Mouse (Mus musculus) midbrain, embryonic 12.5 days (tissue): ENCODE results near the gene Nrros. TPM values are rescaled to one million over a fixed set of nuclear protein-coding genes. Genes with fewer than 3 reads are reported as not detected.
A peak's percentile ranks its signal among the peaks of the same experiment; 100 is the strongest.

Experiments used
- ATAC-seq: fragments of 200-750 bp; cut with Nextera tagmentation; 2 replicates; pipeline ENCODE4 v1.8.0; 2017; ENCODE audit warnings: low read depth, moderate TSS enrichment, moderate library complexity; ENCODE audit not compliant: low FRiP score
- H3K27ac ChIP-seq: fragments of 300-500 bp; sonication (generic); replicated peaks from 2 replicates; pipeline ENCODE4 v1.5.1; 2016; ENCODE audit warnings: mild to moderate bottlenecking
- H3K27me3 ChIP-seq: fragments of 300-500 bp; sonication (generic); 2 replicates; pipeline ENCODE4 v1.6.1; 2016; ENCODE audit warnings: mild to moderate bottlenecking
- H3K36me3 ChIP-seq: fragments of 300-500 bp; sonication (generic); 2 replicates; pipeline ENCODE4 v1.6.1; 2016
- H3K4me1 ChIP-seq: fragments of 300-500 bp; sonication (generic); 2 replicates; pipeline ENCODE4 v1.6.1; 2016
- H3K4me2 ChIP-seq: fragments of 300-500 bp; sonication (generic); replicated peaks from 2 replicates; pipeline ENCODE4 v1.6.1; 2016; ENCODE audit warnings: mild to moderate bottlenecking, moderate library complexity
- H3K4me3 ChIP-seq: fragments of 300-500 bp; sonication (generic); 2 replicates; pipeline ENCODE4 v1.5.1; 2016; ENCODE audit warnings: mild to moderate bottlenecking
- H3K9ac ChIP-seq: fragments of 300-500 bp; sonication (generic); replicated peaks from 2 replicates; pipeline ENCODE4 v1.6.1; 2016; ENCODE audit warnings: mild to moderate bottlenecking, moderate library complexity
- H3K9me3 ChIP-seq: fragments of 300-500 bp; sonication (generic); 2 replicates; pipeline ENCODE4 v1.6.1; 2016; ENCODE audit warnings: mild to moderate bottlenecking
- WGBS: fragments of 180-500 bp; shearing (Covaris S2); methylation state at CpG from one replicate; pipeline ENCODE4 v1.1.7; 2016; 5-methylcytosine and 5-hydroxymethylcytosine counted together
- polyA plus RNA-seq: library from polyadenylated mRNA; unstranded; fragments of >200 nt; fragmentation: Nextera tagmentation; extraction: Ambion mirVana; gene quantifications from 2 replicates; pipeline ENCODE4 v1.2.1, GENCODE M21; 2016

Nrros gene
- polyA plus RNA-seq, 1 experiment from 2014 or later, result 9.9 TPM

DNA sequence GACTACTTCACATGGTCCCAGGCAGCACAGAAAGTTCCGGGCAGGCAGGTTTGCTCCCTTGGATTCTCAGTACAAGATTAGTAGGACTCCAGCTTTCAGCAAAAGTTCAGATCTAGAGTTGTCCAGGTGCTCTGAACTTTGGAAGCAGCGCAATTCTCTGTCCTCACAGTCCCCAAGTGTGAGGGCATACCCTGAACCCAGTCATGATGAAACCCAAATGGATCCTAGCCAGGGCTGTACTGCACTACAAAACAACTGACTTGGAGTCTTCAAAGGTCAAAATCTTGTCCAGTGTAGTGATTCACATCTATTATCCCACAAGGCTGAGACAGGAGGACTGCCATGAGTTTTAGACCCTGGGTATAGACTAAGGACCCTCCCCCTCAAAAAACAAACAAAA, 8.0 kb downstream of the Nrros start:
- H3K9ac ChIP-seq, result no peak overlapping the region
- no peak overlapping the region for H3K4me3 ChIP-seq
- no peaks in the 10 kb centered on the region for H3K36me3 ChIP-seq
- no peaks in the 10 kb centered on the region for H3K4me1 ChIP-seq
- H3K9me3 ChIP-seq, result no peaks in the 10 kb centered on the region
- WGBS, result 91% methylated on average over 2 of the region's 2 CpGs
- H3K4me2 ChIP-seq, result no peak overlapping the region
- no peaks in the 10 kb centered on the region for H3K27me3 ChIP-seq
- no peak overlapping the region for H3K27ac ChIP-seq
- ATAC-seq, result no peak

DNA sequence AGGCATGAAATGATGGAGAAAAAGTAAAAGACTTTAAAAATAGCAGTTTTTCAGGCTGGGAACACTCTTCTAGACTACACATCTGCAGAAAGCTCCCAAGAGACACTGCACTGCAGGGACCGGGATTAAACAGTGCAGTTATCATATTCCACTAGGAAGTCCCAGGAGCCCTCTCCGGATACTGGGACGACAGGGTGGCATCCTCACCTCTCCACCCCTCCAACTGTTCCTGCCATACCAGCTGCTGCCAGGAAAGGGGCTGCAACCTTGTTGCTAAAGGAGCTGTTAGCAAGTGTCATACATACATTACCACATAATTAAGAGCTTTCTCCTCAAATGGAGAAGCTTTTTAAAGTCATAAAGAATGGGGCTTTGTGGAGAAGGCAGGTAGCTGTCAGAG, 8.7 kb downstream of the Nrros start:
- H3K9ac ChIP-seq, result no peak overlapping the region
- H3K4me2 ChIP-seq, result no peak overlapping the region
- no peak overlapping the region for H3K27ac ChIP-seq
- no peak overlapping the region for H3K4me3 ChIP-seq
- ATAC-seq, result no peak
- no peaks in the 10 kb centered on the region for H3K27me3 ChIP-seq
- no peaks in the 10 kb centered on the region for H3K36me3 ChIP-seq
- WGBS, result 64% methylated on average over 3 of the region's 3 CpGs
- no peaks in the 10 kb centered on the region for H3K4me1 ChIP-seq
- H3K9me3 ChIP-seq, result no peaks in the 10 kb centered on the region

DNA sequence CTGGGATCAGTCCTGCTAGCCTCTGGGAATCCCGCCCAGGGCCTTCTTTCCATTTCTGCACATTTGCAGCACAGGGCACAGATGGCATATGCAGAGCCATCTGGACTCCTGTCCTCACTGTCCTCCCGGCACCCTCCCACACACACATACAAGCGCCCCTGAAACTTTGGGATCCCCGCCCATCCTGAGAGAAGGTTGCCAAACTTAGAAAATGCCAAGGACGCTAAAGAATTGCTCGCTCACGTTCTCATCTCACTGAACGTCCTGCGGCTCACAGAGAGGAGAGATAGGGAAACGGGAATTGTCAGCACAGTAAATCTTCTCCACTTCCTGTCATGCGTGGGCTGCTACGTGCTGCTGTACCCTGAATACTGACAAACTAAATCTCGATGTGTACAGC, 11.0 kb downstream of the Nrros start:
- no peak overlapping the region for H3K27ac ChIP-seq
- no peaks in the 10 kb centered on the region for H3K9me3 ChIP-seq
- H3K4me1 ChIP-seq, result no peaks in the 10 kb centered on the region
- ATAC-seq, result no peak
- no peaks in the 10 kb centered on the region for H3K27me3 ChIP-seq
- no peak overlapping the region for H3K4me2 ChIP-seq
- no peaks in the 10 kb centered on the region for H3K36me3 ChIP-seq
- WGBS, result 88% methylated on average over 13 of the region's 13 CpGs
- H3K4me3 ChIP-seq, result no peak overlapping the region
- no peak overlapping the region for H3K9ac ChIP-seq

DNA sequence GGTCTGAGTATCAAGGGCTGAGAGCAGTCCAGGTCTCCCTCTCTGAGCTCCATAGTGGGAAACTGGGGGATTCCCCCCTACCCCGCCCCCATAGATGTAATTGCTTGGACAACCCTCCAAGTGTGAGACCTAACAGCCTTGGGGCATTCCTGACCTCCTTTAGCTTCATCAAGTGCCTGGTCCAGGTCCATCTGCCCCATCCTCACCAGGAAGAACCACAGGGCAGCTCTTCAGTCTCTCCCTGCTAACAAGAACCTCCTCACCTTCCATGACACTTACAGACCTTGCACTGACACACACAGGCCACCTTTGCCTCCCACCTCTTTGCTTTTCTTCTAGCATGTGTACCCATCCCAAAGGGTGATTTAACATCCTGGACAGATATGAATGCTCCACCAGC, 11.4 kb downstream of the Nrros start:
- WGBS, result 92% methylated on average over 1 of the region's 1 CpGs
- no peak for ATAC-seq
- H3K36me3 ChIP-seq, result no peaks in the 10 kb centered on the region
- H3K9me3 ChIP-seq, result no peaks in the 10 kb centered on the region
- H3K4me2 ChIP-seq, result no peak overlapping the region
- H3K4me3 ChIP-seq, result no peak overlapping the region
- no peak overlapping the region for H3K27ac ChIP-seq
- H3K4me1 ChIP-seq, result no peaks in the 10 kb centered on the region
- H3K9ac ChIP-seq, result no peak overlapping the region
- H3K27me3 ChIP-seq, result no peaks in the 10 kb centered on the region

DNA sequence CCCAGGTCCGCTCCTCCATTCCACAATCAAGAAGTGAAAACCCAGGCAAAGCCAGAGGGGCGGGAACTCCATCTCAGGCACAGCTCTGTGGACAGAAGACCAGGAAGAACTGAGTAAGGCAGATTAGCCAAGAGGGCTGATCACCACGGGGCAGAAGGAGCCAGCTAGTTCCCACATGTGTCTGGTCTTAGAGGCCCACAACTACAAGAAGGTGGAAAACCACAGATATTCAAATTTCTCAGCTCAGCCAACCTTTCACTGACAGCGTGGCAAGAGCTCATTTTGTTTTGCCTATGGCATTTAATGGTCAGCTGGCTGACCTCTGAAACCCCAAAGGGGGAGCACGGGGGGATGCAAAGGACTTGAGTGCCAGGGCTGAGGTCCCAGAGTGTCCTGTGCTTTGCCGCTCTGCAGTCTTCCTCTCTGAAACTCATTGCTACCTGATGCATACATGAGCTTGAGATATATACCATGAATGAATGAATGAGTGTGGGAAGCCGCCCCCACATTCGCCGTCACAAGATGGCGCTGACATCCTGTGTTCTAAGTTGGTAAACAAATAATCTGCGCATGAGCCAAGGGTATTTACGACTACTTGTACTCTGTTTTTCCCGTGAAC, 17.7 kb downstream of the Nrros start:
- no peaks in the 10 kb centered on the region for H3K4me1 ChIP-seq
- no peak overlapping the region for H3K4me3 ChIP-seq
- H3K27ac ChIP-seq, result no peak overlapping the region
- no peaks in the 10 kb centered on the region for H3K27me3 ChIP-seq
- H3K9ac ChIP-seq, result no peak overlapping the region
- peak overlapping the region; percentile 34 for H3K4me2 ChIP-seq
- WGBS, result 54% methylated on average over 12 of the region's 13 CpGs
- H3K36me3 ChIP-seq, result no peaks in the 10 kb centered on the region
- H3K9me3 ChIP-seq, result no peaks in the 10 kb centered on the region
- ATAC-seq, result 0 out of 2 replicates have a peak, but pooled peaks have one; percentile 23

DNA sequence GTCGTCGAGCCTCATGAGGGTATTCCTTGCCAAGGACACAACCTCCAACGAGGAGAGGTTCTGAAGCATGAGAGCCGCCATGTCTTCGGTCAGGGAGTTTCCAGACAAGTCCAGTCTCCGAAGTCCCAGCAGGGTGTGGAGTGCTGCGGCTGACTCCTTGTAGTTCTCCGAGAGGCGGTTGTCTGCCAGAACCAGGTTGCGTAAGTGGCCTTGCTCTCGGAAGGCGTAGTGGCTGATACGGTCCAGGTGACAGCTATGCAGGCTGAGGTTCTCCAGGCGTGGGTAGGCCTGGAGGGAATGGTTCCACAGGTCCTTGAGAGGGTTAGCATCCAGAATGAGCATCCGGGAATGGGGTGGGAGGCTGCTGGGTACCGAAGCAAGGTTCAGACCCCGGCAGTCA, 20.8 kb downstream of the Nrros start:
- Histone ChIP-seq H3K9ac (no peak overlapping the region), H3K27ac (no peak overlapping the region), H3K9me3 (no peaks in the 10 kb centered on the region), H3K4me3 (no peak overlapping the region), H3K27me3 (no peaks in the 10 kb centered on the region), H3K4me1 (no peaks in the 10 kb centered on the region), H3K4me2 (no peak overlapping the region), H3K36me3 (no peaks in the 10 kb centered on the region)
- ATAC-seq, result no peak
- WGBS, result 92% methylated on average over 17 of the region's 17 CpGs

DNA sequence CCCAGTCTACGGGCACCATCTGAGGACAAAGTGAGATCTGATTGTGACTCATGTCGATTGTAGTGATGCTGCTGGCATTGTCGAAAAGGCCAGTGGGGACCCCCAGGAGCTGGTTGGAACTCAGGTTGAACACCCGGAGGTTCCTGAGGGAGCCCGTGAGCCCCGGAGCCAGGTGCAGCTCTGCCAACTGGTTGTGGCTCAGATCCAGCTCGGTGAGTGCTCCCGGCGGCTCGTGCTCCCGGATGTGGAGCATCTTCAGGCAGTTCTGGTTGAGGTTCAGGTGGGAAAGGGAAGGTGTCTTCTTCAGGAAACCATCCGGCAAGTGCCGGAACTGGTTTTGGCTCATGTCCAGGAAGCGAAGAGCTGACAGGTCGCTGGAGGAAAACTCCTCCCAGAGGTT, 21.6 kb downstream of the Nrros start:
- H3K27ac ChIP-seq, result no peak overlapping the region
- no peaks in the 10 kb centered on the region for H3K9me3 ChIP-seq
- H3K36me3 ChIP-seq, result no peaks in the 10 kb centered on the region
- no peak overlapping the region for H3K9ac ChIP-seq
- ATAC-seq, result no peak
- no peaks in the 10 kb centered on the region for H3K4me1 ChIP-seq
- no peaks in the 10 kb centered on the region for H3K27me3 ChIP-seq
- H3K4me2 ChIP-seq, result no peak overlapping the region
- WGBS, result 96% methylated on average over 15 of the region's 15 CpGs
- no peak overlapping the region for H3K4me3 ChIP-seq

DNA sequence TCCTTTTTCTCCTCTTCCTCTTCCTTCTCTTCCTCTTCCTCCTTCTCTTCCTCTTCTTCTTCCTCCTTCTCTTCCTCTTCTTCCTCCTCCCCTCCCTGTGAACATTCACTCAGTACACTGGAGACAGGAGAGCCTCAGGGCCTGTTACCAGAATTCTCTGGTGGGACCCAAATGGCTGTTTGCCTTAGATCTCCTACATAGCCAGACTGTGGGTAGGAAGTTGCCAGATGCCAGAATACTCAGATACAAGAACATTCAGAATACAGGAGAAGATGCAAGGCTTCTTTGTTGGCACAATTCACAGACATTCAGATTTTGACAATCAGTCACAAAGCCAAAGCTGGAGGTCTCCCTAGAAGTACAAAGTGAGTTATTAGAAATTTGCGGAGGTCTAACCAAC, 26.4 kb downstream of the Nrros start:
- H3K27me3 ChIP-seq, result no peaks in the 10 kb centered on the region
- no peak overlapping the region for H3K4me3 ChIP-seq
- H3K27ac ChIP-seq, result no peak overlapping the region
- H3K4me1 ChIP-seq, result no peaks in the 10 kb centered on the region
- ATAC-seq, result no peak
- 89% methylated on average over 1 of the region's 1 CpGs for WGBS
- no peak overlapping the region for H3K9ac ChIP-seq
- H3K4me2 ChIP-seq, result no peak overlapping the region
- no peaks in the 10 kb centered on the region for H3K36me3 ChIP-seq
- H3K9me3 ChIP-seq, result no peaks in the 10 kb centered on the region

DNA sequence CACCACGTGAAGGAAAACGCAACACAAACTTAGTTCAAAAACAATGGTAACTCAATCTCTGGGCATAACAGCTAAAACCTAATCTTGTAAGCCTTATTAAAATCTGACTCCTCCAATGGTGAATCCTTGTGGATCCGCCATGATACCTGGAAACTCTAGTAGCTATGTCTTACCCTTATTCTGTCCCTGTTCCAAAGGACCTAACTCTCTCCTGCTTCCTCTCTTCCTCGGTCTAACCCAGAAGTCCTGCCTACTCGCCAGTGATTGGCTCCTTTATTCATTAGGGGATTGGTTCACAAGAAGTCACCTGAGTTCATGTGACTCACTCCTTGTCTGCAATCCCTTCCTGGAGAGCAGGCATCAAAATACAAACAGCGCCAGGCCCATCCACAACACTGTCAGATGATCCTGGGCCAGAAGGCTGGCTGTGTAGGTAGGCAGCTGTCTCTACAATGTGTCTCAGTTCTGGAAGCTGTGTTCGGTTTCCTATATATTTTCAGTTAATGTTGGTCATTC, 29.5 kb downstream of the Nrros start:
- Histone ChIP-seq H3K9me3 (no peaks in the 10 kb centered on the region), H3K9ac (no peak overlapping the region), H3K4me3 (no peak overlapping the region), H3K4me1 (no peaks in the 10 kb centered on the region), H3K36me3 (no peaks in the 10 kb centered on the region), H3K27me3 (no peaks in the 10 kb centered on the region), H3K27ac (no peak overlapping the region), H3K4me2 (no peak overlapping the region)
- WGBS, result 76% methylated on average over 7 of the region's 7 CpGs
- ATAC-seq, result no peak

DNA sequence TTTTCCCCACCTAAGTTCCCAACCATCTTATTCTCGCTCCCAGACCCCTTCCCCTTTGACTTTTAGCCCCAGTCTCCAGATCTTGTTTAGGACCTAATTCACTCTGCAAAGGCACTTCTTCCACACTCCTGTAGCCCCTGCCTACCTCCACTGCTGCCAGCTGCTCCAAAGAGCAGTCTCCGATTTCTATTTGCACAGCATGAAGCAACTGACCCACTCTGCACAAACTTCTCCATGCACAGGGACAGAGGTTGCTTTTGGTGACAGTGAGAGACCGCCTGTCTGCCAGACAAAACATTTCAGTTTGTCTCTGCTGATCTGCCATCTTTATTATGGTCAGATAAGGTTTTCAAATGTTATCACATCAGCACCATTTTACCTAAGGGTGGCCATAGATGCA, 32.2 kb downstream of the Nrros start:
- H3K4me1 ChIP-seq, result no peaks in the 10 kb centered on the region
- H3K9me3 ChIP-seq, result no peaks in the 10 kb centered on the region
- H3K27me3 ChIP-seq, result no peaks in the 10 kb centered on the region
- no peak overlapping the region for H3K9ac ChIP-seq
- 78% methylated on average over 3 of the region's 3 CpGs for WGBS
- H3K4me3 ChIP-seq, result no peak overlapping the region
- H3K36me3 ChIP-seq, result no peaks in the 10 kb centered on the region
- ATAC-seq, result no peak
- H3K27ac ChIP-seq, result no peak overlapping the region
- no peak overlapping the region for H3K4me2 ChIP-seq

DNA sequence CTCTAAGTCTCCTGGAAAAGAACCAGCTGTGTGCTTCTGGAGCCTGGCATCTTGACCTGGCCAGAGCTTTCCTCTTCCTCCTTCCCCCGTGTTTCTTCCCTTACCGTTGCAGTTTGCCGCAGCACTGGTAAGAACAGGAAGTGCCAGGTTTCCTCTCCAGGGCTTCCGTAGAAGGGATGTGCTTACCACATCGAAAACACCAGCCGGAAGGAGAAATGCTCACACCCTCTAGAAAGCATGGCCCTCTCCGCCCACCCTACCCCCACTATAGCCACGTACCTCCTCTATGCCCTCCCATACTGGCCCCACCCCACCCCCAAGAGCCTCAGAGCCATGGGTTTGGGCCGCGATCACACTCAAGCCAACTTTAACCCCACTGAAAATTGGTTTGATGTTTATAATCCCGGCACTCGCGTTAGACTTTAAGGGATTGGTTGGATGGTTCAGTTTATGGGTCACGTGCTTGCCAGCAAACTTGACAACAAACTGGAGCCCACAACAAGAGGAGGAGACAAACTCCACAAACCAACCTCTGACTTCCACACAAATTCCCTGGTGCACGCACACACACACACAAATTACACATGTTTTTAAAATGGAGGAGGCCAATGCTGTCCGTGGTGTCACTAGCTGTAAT, 35.1 kb downstream of the Nrros start:
- H3K27me3 ChIP-seq, result no peaks in the 10 kb centered on the region
- H3K4me1 ChIP-seq, result no peaks in the 10 kb centered on the region
- H3K4me3 ChIP-seq, result no peak overlapping the region
- H3K9me3 ChIP-seq, result no peaks in the 10 kb centered on the region
- H3K9ac ChIP-seq, result no peak overlapping the region
- H3K27ac ChIP-seq, result no peak overlapping the region
- no peak for ATAC-seq
- H3K36me3 ChIP-seq, result no peaks in the 10 kb centered on the region
- no peak overlapping the region for H3K4me2 ChIP-seq
- 78% methylated on average over 16 of the region's 16 CpGs for WGBS

DNA sequence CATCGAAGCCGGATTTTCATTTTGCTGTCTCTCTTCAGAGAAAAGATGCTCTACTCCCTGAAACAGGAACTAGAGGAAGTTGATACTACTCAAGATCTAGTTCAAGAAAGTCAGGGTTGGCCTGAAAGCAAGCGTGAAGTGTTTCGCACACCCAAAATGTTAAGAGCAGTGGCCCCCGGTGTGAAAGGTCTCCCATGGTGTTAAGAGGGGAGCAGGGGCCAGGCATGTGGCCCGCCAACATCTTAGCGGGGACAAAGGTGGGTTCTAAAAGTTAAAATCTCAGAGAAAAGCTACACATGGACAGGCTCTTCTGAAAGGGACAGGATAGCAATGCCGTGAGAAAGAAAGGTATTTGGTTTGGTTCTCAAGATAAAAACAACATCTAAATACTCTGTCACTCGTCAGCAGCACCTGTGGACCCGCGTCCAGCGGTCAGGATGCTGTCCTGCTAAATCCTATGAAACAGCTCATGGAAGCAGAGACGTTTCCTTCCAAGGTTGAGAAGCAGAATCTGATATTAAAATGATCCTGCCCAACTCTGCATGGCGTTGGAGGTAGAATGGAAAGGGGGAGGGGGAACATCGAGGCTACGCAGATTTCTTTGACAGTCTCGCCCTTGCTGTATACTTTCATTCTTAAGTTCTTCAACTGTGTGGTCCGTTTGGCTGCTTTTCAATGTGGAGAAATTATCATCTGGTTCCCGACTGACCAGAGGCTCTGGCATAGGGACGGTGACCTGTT, 35.8 kb downstream of the Nrros start:
- 82% methylated on average over 20 of the region's 20 CpGs for WGBS
- Histone ChIP-seq H3K4me2 (no peak overlapping the region), H3K27me3 (no peaks in the 10 kb centered on the region), H3K4me1 (no peaks in the 10 kb centered on the region), H3K4me3 (no peak overlapping the region), H3K36me3 (no peaks in the 10 kb centered on the region), H3K27ac (no peak overlapping the region), H3K9me3 (no peaks in the 10 kb centered on the region), H3K9ac (no peak overlapping the region)
- no peak for ATAC-seq
